Mouse (Mus musculus) monocyte, adult 2 months (primary cell): ENCODE results near the gene Asb10.
A peak's percentile ranks its signal among the peaks of the same experiment; 100 is the strongest.

ENCODE experiments used
- DNase-seq, 2 experiments: peaks; one replicate each; pipeline ENCODE4 v3.0.0; 2022; ENCODE audit warnings: low spot score in 2 of 2, low read depth in 1 of 2

Asb10 gene

GRCm38 (mm10) chr5:24536511-24536910 is 4.3 kb downstream of the Asb10 start:
- DNase-seq = no peak

- DNase-seq = no peak
Measured at GRCm38 (mm10) chr5:24535731-24536130, 5.0 kb downstream of the Asb10 start.

- no peak for DNase-seq
Measured at GRCm38 (mm10) chr5:24534292-24534691, 6.5 kb downstream of the Asb10 start.

- no peak for DNase-seq
Measured at GRCm38 (mm10) chr5:24533391-24533790, 7.4 kb downstream of the Asb10 start.

- DNase-seq = peak; percentile 71 to 88
Measured at GRCm38 (mm10) chr5:24530042-24530689, 10.6 kb downstream of the Asb10 start.

GRCm38 (mm10) chr5:24527780-24528179 is 13.0 kb downstream of the Asb10 start:
- no peak for DNase-seq

- no peak for DNase-seq
Measured at GRCm38 (mm10) chr5:24526889-24527230, 13.9 kb downstream of the Asb10 start, which contains the start of gene Gbx1. Gene Gbx1, minus strand, starts transcription at chr5:24527202.

GRCm38 (mm10) chr5:24526190-24526888 is 14.4 kb downstream of the Asb10 start:
- DNase-seq = no peak

- no peak for DNase-seq
Measured at GRCm38 (mm10) chr5:24525360-24526189, 15.2 kb downstream of the Asb10 start.

- DNase-seq = no peak
Measured at GRCm38 (mm10) chr5:24524522-24524921, 16.3 kb downstream of the Asb10 start.

GRCm38 (mm10) chr5:24523806-24524205 is 17.0 kb downstream of the Asb10 start:
- DNase-seq = no peak

- DNase-seq = no peak
Measured at GRCm38 (mm10) chr5:24521366-24521765, 19.4 kb downstream of the Asb10 start.

- no peak for DNase-seq
Measured at GRCm38 (mm10) chr5:24512271-24512670, 28.5 kb downstream of the Asb10 start.

- no peak for DNase-seq
Measured at GRCm38 (mm10) chr5:24510635-24511034, 30.1 kb downstream of the Asb10 start.

GRCm38 (mm10) chr5:24508406-24508805 is 32.4 kb downstream of the Asb10 start:
- no peak for DNase-seq

- DNase-seq = no peak
Measured at GRCm38 (mm10) chr5:24505513-24505912, 35.3 kb downstream of the Asb10 start.

- no peak for DNase-seq
Measured at GRCm38 (mm10) chr5:24502786-24503185, 38.0 kb downstream of the Asb10 start.

GRCm38 (mm10) chr5:24500851-24501250 is 39.9 kb downstream of the Asb10 start:
- DNase-seq = no peak

GRCm38 (mm10) chr5:24499113-24499512 is 41.7 kb downstream of the Asb10 start:
- no peak for DNase-seq

GRCm38 (mm10) chr5:24497526-24497925 is 43.3 kb downstream of the Asb10 start:
- DNase-seq = no peak

GRCm38 (mm10) chr5:24496756-24497155 is 44.0 kb downstream of the Asb10 start:
- no peak for DNase-seq

GRCm38 (mm10) chr5:24495019-24495418 is 45.8 kb downstream of the Asb10 start:
- no peak for DNase-seq
